Mouse (Mus musculus): ENCODE measurements around the gene Ugt1a5.

Gene Ugt1a5

DNA sequence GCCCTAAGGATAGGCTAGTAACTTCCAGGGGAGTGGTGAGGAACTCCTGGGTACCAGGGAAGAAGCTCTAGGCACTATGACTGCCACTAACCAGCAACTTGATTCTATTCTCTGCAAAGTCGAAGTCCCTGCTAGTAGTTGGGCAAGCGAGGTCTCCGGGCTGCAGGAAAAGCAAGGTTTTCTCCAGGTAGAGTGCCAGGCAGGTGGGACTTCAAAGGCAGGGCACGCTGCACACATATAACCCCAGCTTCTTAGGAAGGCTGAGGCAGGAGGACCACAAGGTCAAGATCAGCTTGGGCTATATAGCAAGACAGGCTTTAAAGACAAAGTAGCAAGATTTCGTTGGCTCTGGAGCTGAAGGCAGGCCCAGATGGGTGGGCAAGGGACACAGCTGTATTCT, 98.0 kb downstream of the Ugt1a5 start:
- DNase-seq = peak in 1 of 2 experiments; percentile 15

GRCm38 (mm10) chr1:88264237-88264868, 98.5 kb downstream of the Ugt1a5 start:
- no peak for DNase-seq

- DNase-seq = peak in 1 of 2 experiments; percentile 12
Measured at GRCm38 (mm10) chr1:88264869-88265240, 99.0 kb downstream of the Ugt1a5 start.

DNA sequence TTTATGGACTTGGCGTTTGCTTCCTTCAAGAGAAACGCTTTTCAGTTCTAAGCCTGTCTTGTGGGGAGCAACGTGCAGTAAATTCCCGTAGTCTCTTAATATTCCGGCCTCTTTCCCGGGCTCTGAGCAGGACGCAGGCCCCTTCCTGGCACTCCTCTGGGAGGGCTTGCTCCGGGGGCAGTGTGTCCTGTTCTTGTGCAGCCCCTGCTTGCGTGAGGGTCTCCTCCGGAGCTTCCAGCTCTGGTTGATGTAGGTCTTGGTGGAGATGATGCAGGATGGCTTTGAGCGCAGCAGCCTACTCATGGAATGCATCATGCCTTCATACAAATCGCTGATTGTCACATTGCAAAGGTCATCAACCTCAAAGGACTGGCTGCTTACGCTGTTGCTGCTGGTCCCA, 100.3 kb downstream of the Ugt1a5 start:
- peak in 1 of 2 experiments; percentile 17 for DNase-seq

DNA sequence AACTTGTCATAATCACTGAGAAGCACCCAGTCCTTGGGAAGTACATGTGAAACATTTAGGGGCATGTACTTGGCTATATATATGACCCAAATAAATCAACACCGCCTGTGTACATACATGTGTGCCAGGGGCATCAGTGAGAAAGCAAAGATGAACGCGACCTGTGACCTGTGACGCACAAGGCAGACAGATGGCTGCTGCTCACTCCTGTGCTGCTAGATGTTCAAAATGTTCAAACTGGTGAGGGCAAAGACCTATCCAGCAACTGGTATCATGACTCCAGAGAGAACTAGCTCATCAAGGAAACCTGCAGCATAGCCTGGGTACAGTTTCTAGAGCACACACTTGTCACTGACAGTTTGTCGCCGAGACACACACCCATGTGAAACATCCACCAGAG, 101.7 kb downstream of the Ugt1a5 start:
- no peak for DNase-seq

- DNase-seq = no peak
Measured at GRCm38 (mm10) chr1:88268070-88268469, 102.3 kb downstream of the Ugt1a5 start.

All from spleen, adult 18-20 months (tissue).